Mouse (Mus musculus) limb, embryonic 13.5 days (tissue): ENCODE results near the gene Fitm1. TPM values are rescaled to one million over a fixed set of nuclear protein-coding genes. Genes with fewer than 3 reads are reported as not detected.

Source experiments
- ATAC-seq: fragments of 200-750 bp; cut with Nextera tagmentation; 2 replicates; pipeline ENCODE4 v1.8.0; 2017; ENCODE audit warnings: low read depth, moderate number of reproducible peaks, moderate TSS enrichment; ENCODE audit not compliant: low FRiP score
- H3K27ac ChIP-seq: fragments of 300-500 bp; sonication (generic); 2 replicates; pipeline ENCODE4 v1.5.1; 2015; ENCODE audit warnings: inconsistent platforms, mild to moderate bottlenecking, moderate library complexity
- H3K27me3 ChIP-seq: fragments of 300-500 bp; sonication (generic); 2 replicates; pipeline ENCODE4 v1.6.1; 2015; ENCODE audit warnings: mild to moderate bottlenecking, inconsistent platforms
- H3K36me3 ChIP-seq: fragments of 300-500 bp; sonication (generic); 2 replicates; pipeline ENCODE4 v1.6.1; 2015; ENCODE audit warnings: inconsistent platforms, mild to moderate bottlenecking, moderate library complexity
- H3K4me1 ChIP-seq: fragments of 300-500 bp; sonication (generic); 2 replicates; pipeline ENCODE4 v1.6.1; 2015; ENCODE audit warnings: inconsistent platforms
- H3K4me2 ChIP-seq: fragments of 300-500 bp; sonication (generic); replicated peaks from 2 replicates; pipeline ENCODE4 v1.6.1; 2015; ENCODE audit warnings: inconsistent platforms, mild to moderate bottlenecking, moderate library complexity
- H3K4me3 ChIP-seq: fragments of 300-500 bp; sonication (generic); 2 replicates; pipeline ENCODE4 v1.5.1; 2015; ENCODE audit warnings: moderate library complexity, mild to moderate bottlenecking, inconsistent platforms
- H3K9ac ChIP-seq: fragments of 300-500 bp; sonication (generic); 2 replicates; pipeline ENCODE4 v1.6.1; 2015; ENCODE audit warnings: mild to moderate bottlenecking, inconsistent platforms
- H3K9me3 ChIP-seq: fragments of 300-500 bp; sonication (generic); 2 replicates; pipeline ENCODE4 v1.6.1; 2016; ENCODE audit warnings: inconsistent platforms
- WGBS: fragments of 180-500 bp; shearing (Covaris S2); methylation state at CpG from one replicate; pipeline ENCODE4 v1.1.7; 2015; 5-methylcytosine and 5-hydroxymethylcytosine counted together
- polyA plus RNA-seq: library from polyadenylated mRNA; unstranded; fragments of >200 nt; fragmentation: Nextera tagmentation; extraction: Ambion mirVana; gene quantifications from 2 replicates; pipeline ENCODE4 v1.2.1, GENCODE M21; 2015

Fitm1 gene
- polyA plus RNA-seq, 1 experiment from 2014 or later, result 22.5 TPM

DNA sequence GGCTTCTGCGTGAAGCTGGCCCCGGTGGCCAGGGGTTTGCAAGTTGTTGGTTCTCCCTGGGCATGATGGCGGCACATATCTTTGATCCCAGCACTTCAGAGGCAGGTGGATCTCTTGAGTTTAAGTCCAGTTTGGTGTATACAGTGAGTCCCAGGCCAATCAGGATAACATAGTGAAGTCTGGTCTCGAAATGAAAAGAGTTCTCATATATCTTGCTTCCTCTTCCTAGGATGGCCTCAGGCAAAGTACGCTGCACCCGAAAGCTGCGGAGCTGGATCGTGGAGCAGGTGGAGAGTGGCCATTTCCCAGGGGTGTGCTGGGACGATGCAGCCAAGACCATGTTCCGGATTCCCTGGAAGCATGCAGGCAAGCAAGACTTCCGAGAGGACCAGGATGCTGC is 29.4 kb downstream of the Fitm1 start:
- Histone ChIP-seq H3K9me3 (no peaks in the 10 kb centered on the region), H3K27me3 (no peaks in the 10 kb centered on the region), H3K4me2 (peak overlapping the region; percentile 64), H3K27ac (no peak overlapping the region), H3K9ac (no peak overlapping the region), H3K4me3 (peak overlapping the region; percentile 41; the same call in 1 of the 2 replicates), H3K4me1 (peaks cover 17% of the 10 kb centered on the region), H3K36me3 (peaks cover 80% of the 10 kb centered on the region)
- WGBS, result 91% methylated on average over 11 of the region's 11 CpGs
- ATAC-seq, result no peak

DNA sequence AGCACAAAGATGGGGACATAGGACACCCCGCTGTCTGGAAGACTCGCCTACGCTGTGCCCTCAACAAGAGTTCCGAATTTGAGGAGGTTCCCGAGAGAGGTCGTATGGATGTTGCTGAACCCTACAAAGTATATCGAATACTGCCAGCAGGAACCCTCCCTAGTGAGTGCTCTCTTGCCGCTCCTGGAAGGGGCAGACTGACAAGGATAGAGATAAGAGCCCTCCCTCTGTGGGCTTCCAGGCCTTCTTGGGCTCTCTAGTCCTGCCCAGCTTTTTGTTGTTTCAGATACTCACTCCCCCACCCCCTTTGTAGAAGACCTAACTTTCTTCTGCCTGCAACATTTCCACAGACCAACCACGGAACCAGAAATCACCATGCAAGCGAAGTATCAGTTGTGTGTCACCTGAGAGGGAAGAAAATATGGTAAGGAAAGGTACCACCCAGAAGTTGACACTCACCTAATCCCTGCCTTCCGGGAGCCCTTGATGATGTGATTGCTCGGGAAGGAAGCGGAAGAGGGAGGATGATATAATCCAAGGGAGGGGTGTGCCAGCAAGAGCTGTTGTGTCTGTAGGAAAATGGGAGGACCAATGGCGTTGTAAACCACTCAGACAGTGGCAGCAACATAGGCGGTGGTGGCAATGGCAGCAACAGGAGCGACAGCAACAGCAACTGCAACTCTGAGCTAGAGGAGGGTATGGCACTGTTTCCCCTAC is 30.5 kb downstream of the Fitm1 start:
- Histone ChIP-seq H3K9me3 (no peaks in the 10 kb centered on the region), H3K27me3 (no peaks in the 10 kb centered on the region), H3K9ac (no peak overlapping the region), H3K4me3 (no peak overlapping the region), H3K4me1 (peaks cover 17% of the 10 kb centered on the region), H3K36me3 (peaks cover 74% of the 10 kb centered on the region), H3K27ac (no peak overlapping the region), H3K4me2 (no peak overlapping the region)
- ATAC-seq, result no peak
- WGBS, result 92% methylated on average over 16 of the region's 16 CpGs

DNA sequence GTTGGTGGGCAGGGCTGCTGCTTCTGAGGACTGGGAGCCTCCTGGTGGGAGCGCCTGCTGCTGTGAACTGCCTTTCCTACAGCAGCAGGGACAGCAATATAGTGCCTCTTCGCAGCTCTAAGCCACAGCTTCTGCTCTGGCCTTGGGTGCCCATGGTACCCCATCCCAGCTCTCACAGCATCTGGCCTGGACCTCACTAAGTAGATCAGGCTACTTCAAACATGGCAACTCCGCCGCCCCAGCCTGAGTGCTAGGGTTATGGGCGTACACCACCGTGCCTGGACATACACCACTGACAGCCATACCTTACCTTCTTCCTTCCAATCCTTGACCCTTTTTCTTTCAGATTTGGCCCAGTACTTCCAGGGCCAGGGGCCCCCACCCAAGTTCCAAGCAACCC is 32.9 kb downstream of the Fitm1 start:
- no peak for ATAC-seq
- WGBS, result 95% methylated on average over 6 of the region's 6 CpGs
- Histone ChIP-seq H3K4me3 (no peak overlapping the region), H3K36me3 (peaks cover 49% of the 10 kb centered on the region), H3K9me3 (no peaks in the 10 kb centered on the region), H3K4me2 (no peak overlapping the region), H3K27me3 (no peaks in the 10 kb centered on the region), H3K4me1 (peaks cover 14% of the 10 kb centered on the region), H3K9ac (no peak overlapping the region), H3K27ac (no peak overlapping the region)

DNA sequence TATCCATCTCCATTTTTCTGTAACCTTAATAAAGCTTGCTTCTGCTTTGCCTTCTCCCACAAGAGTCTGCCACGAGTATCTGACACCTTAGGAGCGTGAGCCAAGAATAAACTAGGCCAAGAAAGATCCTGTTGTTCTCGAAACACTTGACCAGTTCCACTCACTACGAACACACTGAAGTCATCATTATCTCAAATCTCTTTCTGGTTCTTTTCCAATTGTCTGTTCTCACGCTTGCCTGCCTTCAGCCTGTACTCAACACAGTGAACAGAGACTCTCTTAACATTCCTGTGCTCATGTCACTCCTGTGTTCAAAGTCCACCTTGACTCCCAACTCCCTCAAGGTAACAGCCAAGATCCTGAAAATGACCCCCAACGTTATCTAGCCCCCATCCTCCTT is 37.9 kb downstream of the Fitm1 start:
- Histone ChIP-seq H3K27me3 (no peaks in the 10 kb centered on the region), H3K4me2 (no peak overlapping the region), H3K27ac (no peak overlapping the region), H3K9me3 (no peaks in the 10 kb centered on the region), H3K36me3 (peaks cover 18% of the 10 kb centered on the region), H3K9ac (no peak overlapping the region), H3K4me1 (no peaks in the 10 kb centered on the region), H3K4me3 (no peak overlapping the region)
- 76% methylated on average over 6 of the region's 6 CpGs for WGBS
- no peak for ATAC-seq

DNA sequence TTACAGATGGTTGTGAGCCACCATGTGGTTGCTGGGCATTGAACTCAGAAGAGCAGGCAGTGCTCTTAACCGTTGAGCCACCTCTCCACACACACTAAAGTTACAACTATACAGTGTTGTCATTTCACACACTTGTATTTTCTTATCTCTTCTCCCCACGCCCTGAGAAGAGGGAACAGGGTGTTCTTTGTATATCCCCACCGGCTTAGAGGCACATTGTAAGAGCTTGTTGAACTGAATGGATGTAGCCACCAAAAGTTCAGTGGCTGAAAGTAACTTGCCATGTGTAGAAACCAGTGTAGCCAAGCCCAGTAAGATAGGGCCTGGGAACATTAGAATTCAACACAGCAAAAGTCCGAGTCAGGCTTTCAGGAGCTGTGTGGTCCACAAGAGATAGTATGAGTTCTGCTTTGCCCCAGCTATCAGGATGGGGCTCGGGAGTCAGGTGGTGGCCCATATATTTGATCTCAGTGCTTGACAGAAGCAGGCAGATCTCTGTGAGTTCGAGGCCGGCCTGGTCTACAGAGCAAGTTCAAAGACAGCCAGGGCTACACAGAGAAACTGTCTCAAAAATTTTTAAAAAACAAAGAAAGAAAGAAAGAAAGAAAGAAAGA is 39.3 kb downstream of the Fitm1 start:
- Histone ChIP-seq H3K4me2 (no peak overlapping the region), H3K27ac (no peak overlapping the region), H3K9me3 (no peaks in the 10 kb centered on the region), H3K4me3 (no peak overlapping the region), H3K36me3 (peaks cover 5% of the 10 kb centered on the region; the same call in 1 of the 2 replicates), H3K9ac (no peak overlapping the region), H3K27me3 (no peaks in the 10 kb centered on the region; the same call in 1 of the 2 replicates), H3K4me1 (peaks cover 6% of the 10 kb centered on the region; the same call in 1 of the 2 replicates)
- 83% methylated on average over 7 of the region's 7 CpGs for WGBS
- ATAC-seq, result no peak

DNA sequence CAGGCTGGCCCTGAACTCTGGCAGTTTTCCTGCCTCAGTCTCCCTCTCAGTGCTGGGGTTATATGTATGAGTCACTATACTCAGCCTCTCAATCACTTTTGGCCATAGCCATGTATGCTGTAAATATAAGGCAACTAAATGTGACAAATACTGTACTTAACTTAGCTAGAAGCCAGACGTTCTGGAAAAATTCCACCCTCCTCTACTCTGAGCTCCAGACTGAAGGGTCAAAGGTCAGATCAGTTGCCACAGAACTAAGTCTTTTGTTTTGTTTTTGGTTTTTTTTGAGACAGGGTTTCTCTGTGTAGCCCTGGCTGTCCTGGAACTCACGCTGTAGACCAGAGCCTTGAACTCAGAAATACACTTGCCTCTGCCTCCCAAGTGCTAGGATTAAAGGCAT is 40.5 kb downstream of the Fitm1 start:
- ATAC-seq, result no peak
- no peak overlapping the region for H3K4me2 ChIP-seq
- H3K4me1 ChIP-seq, result peaks cover 6% of the 10 kb centered on the region; the same call in 1 of the 2 replicates
- no peak overlapping the region for H3K9ac ChIP-seq
- no peak overlapping the region for H3K27ac ChIP-seq
- WGBS, result 49% methylated on average over 2 of the region's 2 CpGs
- no peaks in the 10 kb centered on the region for H3K9me3 ChIP-seq
- H3K4me3 ChIP-seq, result no peak overlapping the region
- H3K36me3 ChIP-seq, result no peaks in the 10 kb centered on the region
- no peaks in the 10 kb centered on the region; the same call in 1 of the 2 replicates for H3K27me3 ChIP-seq

DNA sequence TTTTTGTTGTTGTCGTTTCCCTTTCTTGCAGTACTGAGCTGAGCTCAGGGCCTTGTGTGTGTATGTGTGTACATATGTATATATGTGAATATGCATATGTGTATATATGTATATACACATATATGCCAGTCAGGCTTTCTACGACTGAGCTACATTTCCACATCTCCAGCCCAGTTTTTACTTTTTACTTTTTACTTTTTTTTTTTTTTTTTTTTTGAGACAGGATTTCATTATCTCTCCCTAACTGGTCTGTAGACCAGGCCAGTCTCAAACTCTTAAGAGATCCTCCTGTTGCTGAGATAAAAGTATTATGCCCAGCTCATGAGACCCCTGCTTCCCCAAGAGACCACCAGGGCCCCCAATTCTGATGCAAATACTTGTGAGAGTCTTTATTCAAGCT is 41.4 kb downstream of the Fitm1 start:
- no peak for ATAC-seq
- no peak overlapping the region for H3K4me3 ChIP-seq
- 82% methylated on average over 2 of the region's 2 CpGs for WGBS
- H3K4me2 ChIP-seq, result no peak overlapping the region
- H3K9ac ChIP-seq, result no peak overlapping the region
- no peaks in the 10 kb centered on the region; the same call in 1 of the 2 replicates for H3K27me3 ChIP-seq
- no peaks in the 10 kb centered on the region for H3K36me3 ChIP-seq
- peaks cover 6% of the 10 kb centered on the region; the same call in 1 of the 2 replicates for H3K4me1 ChIP-seq
- no peak overlapping the region for H3K27ac ChIP-seq
- H3K9me3 ChIP-seq, result no peaks in the 10 kb centered on the region

DNA sequence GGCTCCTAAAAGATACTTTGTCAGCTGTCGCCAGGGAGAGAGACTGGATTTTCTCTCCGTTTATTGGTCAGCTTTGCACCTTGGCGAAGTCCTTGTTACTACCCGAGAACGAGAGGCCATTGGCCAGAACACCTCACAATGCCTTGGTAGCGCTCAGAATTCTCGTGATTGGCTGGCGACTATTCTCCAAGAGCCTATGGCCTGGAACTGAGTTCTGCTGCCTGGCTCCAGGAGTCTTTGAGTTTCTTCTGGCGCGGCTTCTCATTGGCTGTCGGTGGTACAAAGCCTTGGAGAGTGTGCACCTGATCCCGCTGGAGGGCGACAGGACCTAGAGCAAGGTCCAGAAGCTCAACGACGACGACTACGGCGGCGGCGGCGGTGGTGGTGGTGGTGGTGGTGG is 42.4 kb downstream of the Fitm1 start, which contains the start of gene Rec8:
Rec8 (plus strand) TSS at position 216 of the 400 bp plus-strand sequence.
- H3K36me3 ChIP-seq, result 0 out of 2 replicates have a peak, but pooled peaks cover 3% of the 10 kb centered on the region
- peaks cover 6% of the 10 kb centered on the region; the same call in 1 of the 2 replicates for H3K4me1 ChIP-seq
- WGBS, result 16% methylated on average over 21 of the region's 21 CpGs
- no peak within 1 kb of the TSS for H3K27ac ChIP-seq
- ATAC-seq, result peak; percentile 79
- peak within 1 kb of the TSS; percentile 58 for H3K4me2 ChIP-seq
- H3K27me3 ChIP-seq, result no peaks in the 10 kb centered on the region; the same call in 1 of the 2 replicates
- H3K9ac ChIP-seq, result peak within 1 kb of the TSS; percentile 43
- H3K4me3 ChIP-seq, result peak within 1 kb of the TSS; percentile 34
- no peaks in the 10 kb centered on the region for H3K9me3 ChIP-seq

DNA sequence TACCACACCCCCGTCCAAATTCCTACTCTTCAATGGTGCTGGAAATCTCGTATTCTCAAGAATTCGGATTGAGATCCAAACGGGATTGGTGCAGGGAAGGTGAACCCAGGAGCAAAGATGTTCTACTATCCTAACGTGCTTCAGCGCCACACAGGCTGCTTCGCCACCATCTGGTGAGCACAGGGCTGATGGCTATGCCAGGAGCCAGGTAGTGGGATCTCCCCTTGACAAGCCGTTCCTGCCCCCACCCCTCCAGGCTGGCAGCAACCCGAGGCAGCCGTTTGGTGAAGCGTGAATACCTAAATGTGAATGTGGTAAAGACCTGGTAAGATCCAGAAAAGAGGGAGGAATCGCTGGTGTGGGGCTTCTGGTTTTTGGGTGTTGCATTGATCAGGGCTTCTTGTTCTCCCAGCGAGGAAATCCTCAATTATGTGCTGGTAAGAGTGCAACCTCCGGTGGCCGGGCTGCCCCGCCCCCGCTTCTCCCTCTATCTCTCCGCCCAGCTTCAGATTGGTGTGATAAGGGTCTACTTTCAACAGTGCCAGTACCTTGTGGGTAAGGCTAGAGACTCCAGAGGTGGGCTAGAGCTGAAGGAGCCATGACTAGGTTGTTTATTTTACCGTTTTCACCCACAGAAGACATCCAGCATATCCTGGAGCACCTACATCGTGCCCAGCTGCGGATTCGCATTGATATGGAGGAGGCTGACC is 43.2 kb downstream of the Fitm1 start:
- H3K9ac ChIP-seq, result peak overlapping the region; percentile 43
- no peaks in the 10 kb centered on the region; the same call in 1 of the 2 replicates for H3K27me3 ChIP-seq
- no peaks in the 10 kb centered on the region for H3K9me3 ChIP-seq
- H3K36me3 ChIP-seq, result peaks cover 7% of the 10 kb centered on the region
- H3K4me2 ChIP-seq, result peak overlapping the region; percentile 58
- H3K4me3 ChIP-seq, result peak overlapping the region; percentile 34
- WGBS, result 49% methylated on average over 22 of the region's 22 CpGs
- no peak for ATAC-seq
- peaks cover 6% of the 10 kb centered on the region; the same call in 1 of the 2 replicates for H3K4me1 ChIP-seq
- H3K27ac ChIP-seq, result no peak overlapping the region

Other genes with a start within 250 kb of the Fitm1 start
- 87.4 and 89.1 TPM in 2 replicates for gene Dhrs4, start 96.9 kb upstream of the Fitm1 start, polyA plus RNA-seq
- 2.7 and 3.3 TPM in 2 replicates for gene Carmil3, start 85.0 kb upstream of the Fitm1 start, polyA plus RNA-seq
- 0.32 and 0.78 TPM in 2 replicates for gene Cpne6, start 65.2 kb upstream of the Fitm1 start, polyA plus RNA-seq
- gene Nrl, start 50.6 kb upstream of the Fitm1 start, polyA plus RNA-seq, result not detected in 2 replicates
- 36.9 and 38.0 TPM in 2 replicates for gene Pck2, start 35.4 kb upstream of the Fitm1 start, polyA plus RNA-seq
- 55.9 and 58.7 TPM in 2 replicates for gene Dcaf11, start 15.6 kb upstream of the Fitm1 start, polyA plus RNA-seq
- gene A730061H03Rik, start 15.2 kb upstream of the Fitm1 start, polyA plus RNA-seq, result 0.74 TPM in 1 of 2 replicates, not detected in the other
- gene Psme1, start 2.5 kb downstream of the Fitm1 start, polyA plus RNA-seq, result 145 and 150 TPM in 2 replicates
- 4.9 and 5.0 TPM in 2 replicates for gene Emc9, start 9.7 kb downstream of the Fitm1 start, polyA plus RNA-seq
- 251 and 280 TPM in 2 replicates for gene Psme2, start 15.5 kb downstream of the Fitm1 start, polyA plus RNA-seq
- 22.5 and 23.2 TPM in 2 replicates for gene Rnf31, start 16.1 kb downstream of the Fitm1 start, polyA plus RNA-seq
- gene Irf9, start 28.0 kb downstream of the Fitm1 start, polyA plus RNA-seq, result 11.2 and 11.4 TPM in 2 replicates
- gene Rec8, start 42.4 kb downstream of the Fitm1 start, polyA plus RNA-seq, result 6.1 and 7.0 TPM in 2 replicates
- gene Ipo4, start 60.3 kb downstream of the Fitm1 start, polyA plus RNA-seq, result 107 and 113 TPM in 2 replicates
- gene Gm49378, start 62.3 kb downstream of the Fitm1 start, polyA plus RNA-seq, result 1.3 and 1.9 TPM in 2 replicates
- 108 and 113 TPM in 2 replicates for gene Tm9sf1, start 68.2 kb downstream of the Fitm1 start, polyA plus RNA-seq
- gene Tssk4, start 74.6 kb downstream of the Fitm1 start, polyA plus RNA-seq, result 0.91 and 1.0 TPM in 2 replicates
- 68.7 and 69.5 TPM in 2 replicates for gene Mdp1, start 84.9 kb downstream of the Fitm1 start, polyA plus RNA-seq
- 70.2 and 72.7 TPM in 2 replicates for gene Gmpr2, start 96.3 kb downstream of the Fitm1 start, polyA plus RNA-seq
- 606 and 624 TPM in 2 replicates for gene Nedd8, start 96.5 kb downstream of the Fitm1 start, polyA plus RNA-seq
- 43.4 and 44.0 TPM in 2 replicates for gene Tinf2, start 106.2 kb downstream of the Fitm1 start, polyA plus RNA-seq
- gene Tgm1, start 138.3 kb downstream of the Fitm1 start, polyA plus RNA-seq, result 5.0 and 5.7 TPM in 2 replicates
- gene Rabggta, start 146.6 kb downstream of the Fitm1 start, polyA plus RNA-seq, result 24.8 and 26.2 TPM in 2 replicates
- 78.1 and 89.9 TPM in 2 replicates for gene Dhrs1, start 170.1 kb downstream of the Fitm1 start, polyA plus RNA-seq
- 41.8 and 42.8 TPM in 2 replicates for gene Nop9, start 170.1 kb downstream of the Fitm1 start, polyA plus RNA-seq
- 0.45 and 0.72 TPM in 2 replicates for gene Cideb, start 182.8 kb downstream of the Fitm1 start, polyA plus RNA-seq
- 0.36 and 0.64 TPM in 2 replicates for gene Ltb4r2, start 185.8 kb downstream of the Fitm1 start, polyA plus RNA-seq
- gene Ltb4r1, start 190.3 kb downstream of the Fitm1 start, polyA plus RNA-seq, result 0.45 and 0.51 TPM in 2 replicates
- 20.9 and 25.6 TPM in 2 replicates for gene Adcy4, start 208.5 kb downstream of the Fitm1 start, polyA plus RNA-seq
- gene Ripk3, start 213.2 kb downstream of the Fitm1 start, polyA plus RNA-seq, result 31.0 and 37.1 TPM in 2 replicates
- 124 and 128 TPM in 2 replicates for gene Nfatc4, start 247.5 kb downstream of the Fitm1 start, polyA plus RNA-seq